Mouse (Mus musculus): ENCODE data around the gene Timeless. TPM values are rescaled to one million over a fixed set of nuclear protein-coding genes. Genes with fewer than 3 reads are reported as not detected.

Timeless gene
- polyA plus RNA-seq, 2 experiments = 32.4 to 48.6 TPM

GRCm38 (mm10) chr10:128236321-128236720 lies 4.5 kb downstream of the Timeless start:
- TF ChIP-seq POLR2A (IDR thresholded peaks at IDR 0.05; ENCODE audit: borderline replicate concordance, extremely low read depth, insufficient read depth, insufficient read length) = no peak
- no peaks in the 10 kb centered on the region for H3K27me3 ChIP-seq (ENCODE audit: control insufficient read depth, insufficient read depth, low read length)
- WGBS = 25% methylated on average over 4 of the region's 4 CpGs
- ATAC-seq (ENCODE audit: low FRiP score, low read depth) (no peak), DNase-seq (ENCODE audit: low spot score) (peak; percentile 27)
- H3K4me3 ChIP-seq (replicated peaks; ENCODE audit: low read length) = no peak overlapping the region
- H3K9me3 ChIP-seq (ENCODE audit: control insufficient read depth, low read length) = no peaks in the 10 kb centered on the region
- H3K4me2 ChIP-seq (replicated peaks; ENCODE audit: low read depth, low read length, severe bottlenecking) = no peak overlapping the region
- 0 out of 2 replicates have a peak overlapping the region, but pooled peaks have one; percentile 32 for H3K9ac ChIP-seq (ENCODE audit: low read depth, low read length, severe bottlenecking)
- peaks cover 19% of the 10 kb centered on the region for H3K36me3 ChIP-seq (ENCODE audit: control insufficient read depth, insufficient read depth, low read length)
- no peaks in the 10 kb centered on the region; the same call in 1 of the 2 replicates for H3K4me1 ChIP-seq (ENCODE audit: control insufficient read depth, insufficient read depth, low read length)
- no peak overlapping the region; the same call in 1 of the 2 replicates for H3K27ac ChIP-seq (replicated peaks; ENCODE audit: low read depth, low read length)

GRCm38 (mm10) chr10:128237807-128238480 lies 6.1 kb downstream of the Timeless start:
- Histone ChIP-seq H3K9ac (ENCODE audit: low read depth, low read length, severe bottlenecking) (no peak overlapping the region), H3K27ac (replicated peaks; ENCODE audit: low read depth, low read length) (no peak overlapping the region), H3K27me3 (ENCODE audit: control insufficient read depth, insufficient read depth, low read length) (no peaks in the 10 kb centered on the region), H3K4me1 (ENCODE audit: control insufficient read depth, insufficient read depth, low read length) (no peaks in the 10 kb centered on the region; the same call in 1 of the 2 replicates), H3K4me3 (replicated peaks; ENCODE audit: low read length) (no peak overlapping the region), H3K9me3 (ENCODE audit: control insufficient read depth, low read length) (no peaks in the 10 kb centered on the region), H3K4me2 (replicated peaks; ENCODE audit: low read depth, low read length, severe bottlenecking) (no peak overlapping the region), H3K36me3 (ENCODE audit: control insufficient read depth, insufficient read depth, low read length) (peaks cover 34% of the 10 kb centered on the region)
- WGBS = 66% methylated on average over 15 of the region's 15 CpGs
- ATAC-seq (ENCODE audit: low FRiP score, low read depth) = peak; percentile 25; the same call in 1 of the 2 replicates
- no peak for TF ChIP-seq POLR2A (IDR thresholded peaks at IDR 0.05; ENCODE audit: borderline replicate concordance, extremely low read depth, insufficient read depth, insufficient read length)
- peak; percentile 49 for DNase-seq (ENCODE audit: low spot score)

- Histone ChIP-seq H3K4me1 (ENCODE audit: control insufficient read depth, insufficient read depth, low read length) (no peaks in the 10 kb centered on the region; the same call in 1 of the 2 replicates), H3K27me3 (ENCODE audit: control insufficient read depth, insufficient read depth, low read length) (no peaks in the 10 kb centered on the region), H3K4me3 (replicated peaks; ENCODE audit: low read length) (no peak overlapping the region), H3K9me3 (ENCODE audit: control insufficient read depth, low read length) (no peaks in the 10 kb centered on the region), H3K9ac (ENCODE audit: low read depth, low read length, severe bottlenecking) (no peak overlapping the region), H3K4me2 (replicated peaks; ENCODE audit: low read depth, low read length, severe bottlenecking) (no peak overlapping the region), H3K27ac (replicated peaks; ENCODE audit: low read depth, low read length) (no peak overlapping the region), H3K36me3 (ENCODE audit: control insufficient read depth, insufficient read depth, low read length) (peaks cover 44% of the 10 kb centered on the region)
- ATAC-seq (ENCODE audit: low FRiP score, low read depth) (no peak), DNase-seq (ENCODE audit: low spot score) (no peak)
- TF ChIP-seq POLR2A (IDR thresholded peaks at IDR 0.05; ENCODE audit: borderline replicate concordance, extremely low read depth, insufficient read depth, insufficient read length) = no peak
- WGBS = 91% methylated on average over 4 of the region's 4 CpGs
Observed at GRCm38 (mm10) chr10:128239140-128239539, 7.3 kb downstream of the Timeless start.

- no peak for TF ChIP-seq POLR2A (IDR thresholded peaks at IDR 0.05; ENCODE audit: borderline replicate concordance, extremely low read depth, insufficient read depth, insufficient read length)
- no peak overlapping the region for H3K4me3 ChIP-seq (replicated peaks; ENCODE audit: low read length)
- H3K9ac ChIP-seq (ENCODE audit: low read depth, low read length, severe bottlenecking) = no peak overlapping the region
- WGBS = 93% methylated on average over 18 of the region's 18 CpGs
- no peaks in the 10 kb centered on the region for H3K27me3 ChIP-seq (ENCODE audit: control insufficient read depth, insufficient read depth, low read length)
- no peak for DNase-seq (ENCODE audit: low spot score)
- no peak for ATAC-seq (ENCODE audit: low FRiP score, low read depth)
- H3K36me3 ChIP-seq (ENCODE audit: control insufficient read depth, insufficient read depth, low read length) = peaks cover 54% of the 10 kb centered on the region
- no peaks in the 10 kb centered on the region for H3K9me3 ChIP-seq (ENCODE audit: control insufficient read depth, low read length)
- H3K27ac ChIP-seq (replicated peaks; ENCODE audit: low read depth, low read length) = no peak overlapping the region
- H3K4me1 ChIP-seq (ENCODE audit: control insufficient read depth, insufficient read depth, low read length) = no peaks in the 10 kb centered on the region; the same call in 1 of the 2 replicates
- no peak overlapping the region for H3K4me2 ChIP-seq (replicated peaks; ENCODE audit: low read depth, low read length, severe bottlenecking)
Observed at GRCm38 (mm10) chr10:128240131-128240530, 8.3 kb downstream of the Timeless start.

GRCm38 (mm10) chr10:128243252-128243651 lies 11.4 kb downstream of the Timeless start:
- H3K27me3 ChIP-seq (ENCODE audit: control insufficient read depth, insufficient read depth, low read length) = no peaks in the 10 kb centered on the region
- H3K4me1 ChIP-seq (ENCODE audit: control insufficient read depth, insufficient read depth, low read length) = no peaks in the 10 kb centered on the region; the same call in 1 of the 2 replicates
- TF ChIP-seq POLR2A (IDR thresholded peaks at IDR 0.05; ENCODE audit: borderline replicate concordance, extremely low read depth, insufficient read depth, insufficient read length) = no peak
- DNase-seq (ENCODE audit: low spot score) = no peak
- peaks cover 85% of the 10 kb centered on the region for H3K36me3 ChIP-seq (ENCODE audit: control insufficient read depth, insufficient read depth, low read length)
- no peaks in the 10 kb centered on the region for H3K9me3 ChIP-seq (ENCODE audit: control insufficient read depth, low read length)
- ATAC-seq (ENCODE audit: low FRiP score, low read depth) = no peak
- WGBS = 97% methylated on average over 8 of the region's 8 CpGs
- H3K4me2 ChIP-seq (replicated peaks; ENCODE audit: low read depth, low read length, severe bottlenecking) = no peak overlapping the region
- no peak overlapping the region for H3K27ac ChIP-seq (replicated peaks; ENCODE audit: low read depth, low read length)
- no peak overlapping the region for H3K9ac ChIP-seq (ENCODE audit: low read depth, low read length, severe bottlenecking)
- H3K4me3 ChIP-seq (replicated peaks; ENCODE audit: low read length) = no peak overlapping the region

Measured in limb, embryonic 14.5 days (tissue).